Mouse (Mus musculus): Measurements from ENCODE around the gene Prl8a1.

The Prl8a1 gene

GRCm38 (mm10) chr13:27582071-27582470 is at the start of gene Prl8a1:
TSS of gene Prl8a1 (minus strand) at chr13:27582171.
- DNase-seq (ENCODE audit: low read depth, low spot score): no peak

GRCm38 (mm10) chr13:27610482-27610881 is 28.5 kb upstream of the Prl8a1 start, which contains the start of gene Prl7b1:
TSS of gene Prl7b1 (minus strand) at chr13:27610582.
- no peak for DNase-seq (ENCODE audit: low read depth, low spot score)

GRCm38 (mm10) chr13:27564506-27564905 is 17.5 kb downstream of the Prl8a1 start, which contains the start of gene Prl8a9:
TSS of gene Prl8a9 (minus strand) at chr13:27564606.
- no peak for DNase-seq (ENCODE audit: low read depth, low spot score)

- no peak for DNase-seq (ENCODE audit: low read depth, low spot score)
Measured at GRCm38 (mm10) chr13:27553336-27553735, 28.6 kb downstream of the Prl8a1 start.

All from ES-CJ7 (cell line).